15 mouse cellular contexts compared by ENCODE assay signal in the genomic region with DNA sequence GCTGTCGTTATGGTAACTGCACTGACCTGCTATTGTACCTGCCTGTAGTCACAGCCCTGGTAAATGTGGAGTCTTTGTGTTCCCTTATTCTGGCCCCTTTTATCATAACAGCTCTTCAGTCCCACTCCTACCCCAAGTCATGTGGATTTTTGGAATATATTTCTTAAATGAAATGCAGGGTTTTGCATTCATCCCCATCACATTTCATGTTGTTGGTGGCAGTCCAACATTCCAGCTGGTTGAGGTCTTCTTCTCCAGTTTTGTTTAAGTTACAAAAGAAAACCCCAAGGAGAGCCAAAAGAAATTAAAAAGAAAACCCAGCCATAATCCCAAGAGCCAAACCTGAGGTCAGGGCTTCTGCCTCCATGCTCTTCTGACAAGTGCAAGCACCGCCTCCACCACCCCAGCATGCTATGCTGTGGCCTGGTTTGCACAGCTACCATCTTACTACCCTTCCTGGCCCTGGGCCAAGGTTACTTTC. TPM values are rescaled to one million over a fixed set of nuclear protein-coding genes. Genes with fewer than 3 reads are reported as not detected.
A peak's percentile ranks its signal among the peaks of the same experiment; 100 is the strongest.
DNase-seq lines count a peak whose midpoint lies in the region; ATAC-seq and TF ChIP-seq lines count a peak whose summit lies in the region.
"Had no signal": no experiment of that assay in that cellular context is flagged by ENCODE, and none has a peak within 500 bp of the region (broad histone marks: within the 10 kb centered on the region; RNA-seq: fewer than 3 reads in every experiment).

No protein-coding gene starts in this region.

- peak; percentile 82; the same call in 1 of the 2 replicates for ATAC-seq in lung, embryonic 15.5 days (ENCODE audit: borderline replicate concordance, extremely low read depth, low FRiP score, low TSS enrichment)
- ATAC-seq in forebrain, postnatal 0 days, result peak; percentile 65

- peaks cover 16% of the 10 kb centered on the region for H3K4me1 ChIP-seq in lung, embryonic 15.5 days
- no peaks in the 10 kb centered on the region for H3K4me1 ChIP-seq in forebrain, postnatal 0 days (ENCODE audit: insufficient read depth)

- 54% methylated on average over 2 of the region's 2 CpGs for WGBS in lung, embryonic 15.5 days
- WGBS in forebrain, postnatal 0 days, result 68% methylated on average over 2 of the region's 2 CpGs

- H3K9ac ChIP-seq in lung, embryonic 15.5 days, result no peak overlapping the region
- H3K9ac ChIP-seq in forebrain, postnatal 0 days, result no peak overlapping the region
- H3K9ac ChIP-seq: liver, embryonic 14.5 days; neural tube, embryonic 13.5 days had no signal

- TF ChIP-seq CTCF in forebrain, postnatal 0 days (IDR thresholded peaks at IDR 0.05; ENCODE audit: low read depth), result no peak

- intact Hi-C loops in heart, postnatal 14 days (cut with DNase I), result no loop called here

- no peaks in the 10 kb centered on the region for H3K36me3 ChIP-seq in lung, embryonic 15.5 days
- no peaks in the 10 kb centered on the region for H3K36me3 ChIP-seq in forebrain, postnatal 0 days (ENCODE audit: insufficient read depth)
- H3K36me3 ChIP-seq: neural tube, embryonic 13.5 days had no signal

- H3K9me3 ChIP-seq in lung, embryonic 15.5 days, result no peaks in the 10 kb centered on the region
- no peaks in the 10 kb centered on the region for H3K9me3 ChIP-seq in forebrain, postnatal 0 days (ENCODE audit: low read length)
- H3K9me3 ChIP-seq: neural tube, embryonic 13.5 days had no signal

- H3K4me3 ChIP-seq in lung, embryonic 15.5 days, result no peak overlapping the region
- H3K4me3 ChIP-seq in forebrain, postnatal 0 days (ENCODE audit: low read depth, low read length), result no peak overlapping the region
- H3K4me3 ChIP-seq: neural tube, embryonic 13.5 days had no signal

- DNase-seq in heart, adult 11 months, result peak; percentile 68
- DNase-seq in heart, postnatal 14 days, result no peak
- no peak for DNase-seq in lung, adult 18-20 months
- peak; percentile 59 for DNase-seq in brain, adult 2 months (ENCODE audit: low read depth, low spot score)
- DNase-seq in forebrain, postnatal 0 days, result peak; percentile 56
- DNase-seq in thymus, adult 18-20 months, result no peak
- DNase-seq in layer of hippocampus, adult 8-10 months (ENCODE audit: low spot score in 2 of 2), result no peak
- DNase-seq: cerebellum, adult 2 months; embryo, embryonic 11 days; midbrain, embryonic 14.5 days; thymus, postnatal 14 days had no signal

- peak overlapping the region; percentile 41; the same call in 1 of the 2 replicates for H3K27ac ChIP-seq in lung, embryonic 15.5 days
- H3K27ac ChIP-seq in forebrain, postnatal 0 days (ENCODE audit: low read depth, low read length), result no peak overlapping the region
- H3K27ac ChIP-seq: liver, embryonic 14.5 days; neural tube, embryonic 13.5 days had no signal

- no peaks in the 10 kb centered on the region for H3K27me3 ChIP-seq in lung, embryonic 15.5 days
- no peaks in the 10 kb centered on the region; the same call in 1 of the 2 replicates for H3K27me3 ChIP-seq in forebrain, postnatal 0 days (ENCODE audit: insufficient read depth, low read length)
- H3K27me3 ChIP-seq: neural tube, embryonic 13.5 days had no signal

- H3K4me2 ChIP-seq in lung, embryonic 15.5 days, result no peak overlapping the region
- H3K4me2 ChIP-seq in forebrain, postnatal 0 days (ENCODE audit: low read depth), result no peak overlapping the region
- H3K4me2 ChIP-seq: neural tube, embryonic 13.5 days had no signal

RNA-seq across cellular contexts. Expression of a gene that starts 52.5 kb away (rescaled TPM):
- 1 to 10 TPM; 6.1 to 8.0 TPM for total RNA-seq in heart, postnatal 14 days (2021)
- polyA plus RNA-seq in lung, embryonic 15.5 days (2015; fragmentation: Nextera tagmentation; extraction: Ambion mirVana), result 23.3 and 24.2 TPM in 2 replicates
- 50.2 and 51.1 TPM in 2 replicates for total RNA-seq in forebrain, postnatal 0 days (2014; rRNA removed)
- 65.2 and 74.7 TPM in 2 replicates for polyA plus RNA-seq in forebrain, postnatal 0 days (2015; fragmentation: Nextera tagmentation; extraction: Ambion mirVana)
- total RNA-seq in layer of hippocampus, adult 8-10 months (2022), result 10 to 100 TPM; 10.7 to 12.6 (median 11.8) TPM
- total RNA-seq: MEL had no signal

Comparison
In these comparisons a context has a peak if more than half of its experiments do, and no peak if none do; other contexts are left out.
1. DNase-seq: peak in heart, adult 11 months (single experiment), brain, adult 2 months (single experiment) and forebrain, postnatal 0 days (single experiment); none in heart, postnatal 14 days (0 of 2), lung, adult 18-20 months (0 of 2), thymus, adult 18-20 months (0 of 2) and layer of hippocampus, adult 8-10 months (0 of 2).